Mouse (Mus musculus) kidney, postnatal 36 days (tissue): ENCODE results near the gene Sox18.

Experiments
- DNase-seq, 2 experiments: peaks; one replicate each; pipeline ENCODE4 v3.0.0; 2021 to 2022; ENCODE audit warnings: mixed read lengths in 2 of 2

The Sox18 gene

GRCm38 (mm10) chr2:181671326-181671725 lies at the start of gene Sox18:
Sox18 (minus strand) TSS chr2:181671640.
- peak; percentile 75 to 83 for DNase-seq

- no peak for DNase-seq
These were observed 49.8 kb upstream of the Sox18 start for GRCm38 (mm10) chr2:181721200-181721599.

- DNase-seq = no peak
These were observed 48.6 kb upstream of the Sox18 start for GRCm38 (mm10) chr2:181720061-181720460.

- no peak for DNase-seq
These were observed 45.6 kb upstream of the Sox18 start for GRCm38 (mm10) chr2:181716991-181717390.

- no peak for DNase-seq
These were observed 43.9 kb upstream of the Sox18 start for GRCm38 (mm10) chr2:181715382-181715781.

GRCm38 (mm10) chr2:181714903-181715326 lies 43.5 kb upstream of the Sox18 start, which contains the start of gene Oprl1:
Oprl1 (plus strand) TSS chr2:181715016.
- no peak for DNase-seq

- DNase-seq = no peak
These were observed 42.3 kb upstream of the Sox18 start for GRCm38 (mm10) chr2:181713749-181714148.

GRCm38 (mm10) chr2:181706668-181707067 lies 35.2 kb upstream of the Sox18 start:
- DNase-seq = peak; percentile 23 to 53

GRCm38 (mm10) chr2:181698241-181698640 lies 26.8 kb upstream of the Sox18 start, which contains the start of gene Lkaaear1:
Lkaaear1 (minus strand) TSS chr2:181698442.
- DNase-seq = no peak

GRCm38 (mm10) chr2:181696801-181697420 lies 25.5 kb upstream of the Sox18 start:
- no peak for DNase-seq

GRCm38 (mm10) chr2:181695776-181696175 lies 24.3 kb upstream of the Sox18 start:
- no peak for DNase-seq

GRCm38 (mm10) chr2:181694581-181694980 lies 23.1 kb upstream of the Sox18 start:
- DNase-seq = no peak

- DNase-seq = peak; percentile 78 to 85
These were observed 22.2 kb upstream of the Sox18 start, which contains the start of gene Rgs19 for GRCm38 (mm10) chr2:181693339-181694280. Rgs19 (minus strand) TSS chr2:181693977.

GRCm38 (mm10) chr2:181692304-181692703 lies 20.9 kb upstream of the Sox18 start:
- DNase-seq = no peak

- no peak for DNase-seq
These were observed 20.1 kb upstream of the Sox18 start for GRCm38 (mm10) chr2:181691571-181691970.

GRCm38 (mm10) chr2:181691083-181691482 lies 19.6 kb upstream of the Sox18 start:
- DNase-seq = no peak

GRCm38 (mm10) chr2:181689466-181690160 lies 18.2 kb upstream of the Sox18 start:
- DNase-seq = no peak

GRCm38 (mm10) chr2:181687586-181687985 lies 16.1 kb upstream of the Sox18 start:
- DNase-seq = no peak

GRCm38 (mm10) chr2:181685686-181686085 lies 14.2 kb upstream of the Sox18 start:
- DNase-seq = no peak

GRCm38 (mm10) chr2:181684713-181685112 lies 13.3 kb upstream of the Sox18 start:
- no peak for DNase-seq

GRCm38 (mm10) chr2:181683381-181683780 lies 11.9 kb upstream of the Sox18 start:
- DNase-seq = no peak

GRCm38 (mm10) chr2:181681978-181682377 lies 10.5 kb upstream of the Sox18 start:
- DNase-seq = no peak

GRCm38 (mm10) chr2:181680716-181681117 lies 9.3 kb upstream of the Sox18 start:
- no peak for DNase-seq
